Mouse (Mus musculus) C2C12 (cell line): ENCODE results near the gene Tor3a.

Source experiments
- CTCF ChIP-seq: IDR thresholded peaks from one replicate; pipeline ENCODE4 v1.5.1; 2011; ENCODE audit not compliant: control insufficient read depth, insufficient read depth, insufficient read length
- USF1 ChIP-seq: IDR thresholded peaks from one replicate; pipeline ENCODE4 v1.6.1; 2011; ENCODE audit warnings: low read depth, mild to moderate bottlenecking, control low read depth, moderate library complexity

GRCm38 (mm10) chr1:156674195-156675000 lies at the start of gene Tor3a:
- TF ChIP-seq USF1 = no peak
- TF ChIP-seq CTCF = no peak
